Mouse (Mus musculus) spleen, adult 12 weeks (tissue): ENCODE measurements around the gene Pdzd2.

ENCODE experiments used
- DNase-seq: peaks from one replicate; pipeline ENCODE4 v3.0.0; 2022; ENCODE audit warnings: low spot score

The Pdzd2 gene

GRCm38 (mm10) chr15:12313255-12313654, 426.5 kb downstream of the Pdzd2 start:
- no peak for DNase-seq

GRCm38 (mm10) chr15:12311465-12311864, 428.3 kb downstream of the Pdzd2 start:
- no peak for DNase-seq

DNA sequence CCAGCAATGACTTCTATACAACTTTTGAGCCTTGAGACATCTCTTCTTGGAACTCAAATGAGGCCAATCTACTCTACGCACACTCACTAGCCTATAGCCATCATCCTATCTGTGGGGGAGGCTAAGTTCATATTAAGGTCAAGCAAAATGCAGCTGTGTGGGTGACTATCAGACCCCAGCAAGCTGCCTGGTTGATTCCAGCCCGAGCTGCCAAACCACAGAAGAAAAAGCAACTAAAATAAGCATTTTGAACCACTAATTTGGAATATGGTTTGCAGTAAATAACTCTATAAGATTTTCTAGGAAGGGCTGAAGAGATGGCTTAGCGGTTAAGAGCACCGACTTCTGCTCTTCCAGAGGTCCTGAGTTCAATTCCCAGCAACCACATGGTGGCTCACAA, 429.0 kb downstream of the Pdzd2 start:
- DNase-seq = no peak
